Mouse (Mus musculus): ENCODE measurements around the gene Fam13c.

DNA sequence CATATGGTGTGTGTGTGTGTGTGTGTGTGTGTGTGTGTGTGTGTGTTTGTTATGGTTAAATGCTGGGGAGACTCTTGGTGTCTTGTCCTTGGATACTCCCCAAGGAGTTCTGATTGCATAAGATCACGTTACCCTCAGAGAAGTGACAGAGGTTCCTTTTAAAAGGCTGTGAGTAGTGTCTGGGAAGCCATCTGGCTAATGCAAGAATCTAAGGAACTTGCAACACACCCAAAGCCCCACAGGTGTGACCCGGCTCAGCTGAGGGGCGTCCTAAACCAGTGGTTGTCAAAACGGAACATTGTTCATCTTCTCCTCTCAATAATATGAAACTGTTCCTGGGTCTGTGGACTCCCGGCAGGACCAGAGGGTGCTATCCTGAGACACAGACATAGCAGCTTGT, 2.3 kb downstream of the Fam13c start:
- TF ChIP-seq GATA1 (IDR thresholded peaks at IDR 0.05; ENCODE audit: borderline replicate concordance, low read length) (no peak), CTCF (IDR thresholded peaks at IDR 0.05; ENCODE audit: low read depth, low read length) (no peak), GATA2 (IDR thresholded peaks at IDR 0.05; ENCODE audit: borderline replicate concordance, low read depth, low read length) (no peak), TAL1 (conservative IDR thresholded peaks at IDR 0.05; ENCODE audit: low read depth, low read length) (no peak)

Measured in G1E (cell line).